Mouse (Mus musculus): Measurements from ENCODE around the gene Grin2a. TPM values are rescaled to one million over a fixed set of nuclear protein-coding genes. Genes with fewer than 3 reads are reported as not detected.

The Grin2a gene
- polyA plus RNA-seq (2012; ENCODE audit: insufficient read depth, insufficient read length, low replicate concordance, missing spikeins) = 36.5 TPM in 1 of 2 replicates, not detected in the other

DNA sequence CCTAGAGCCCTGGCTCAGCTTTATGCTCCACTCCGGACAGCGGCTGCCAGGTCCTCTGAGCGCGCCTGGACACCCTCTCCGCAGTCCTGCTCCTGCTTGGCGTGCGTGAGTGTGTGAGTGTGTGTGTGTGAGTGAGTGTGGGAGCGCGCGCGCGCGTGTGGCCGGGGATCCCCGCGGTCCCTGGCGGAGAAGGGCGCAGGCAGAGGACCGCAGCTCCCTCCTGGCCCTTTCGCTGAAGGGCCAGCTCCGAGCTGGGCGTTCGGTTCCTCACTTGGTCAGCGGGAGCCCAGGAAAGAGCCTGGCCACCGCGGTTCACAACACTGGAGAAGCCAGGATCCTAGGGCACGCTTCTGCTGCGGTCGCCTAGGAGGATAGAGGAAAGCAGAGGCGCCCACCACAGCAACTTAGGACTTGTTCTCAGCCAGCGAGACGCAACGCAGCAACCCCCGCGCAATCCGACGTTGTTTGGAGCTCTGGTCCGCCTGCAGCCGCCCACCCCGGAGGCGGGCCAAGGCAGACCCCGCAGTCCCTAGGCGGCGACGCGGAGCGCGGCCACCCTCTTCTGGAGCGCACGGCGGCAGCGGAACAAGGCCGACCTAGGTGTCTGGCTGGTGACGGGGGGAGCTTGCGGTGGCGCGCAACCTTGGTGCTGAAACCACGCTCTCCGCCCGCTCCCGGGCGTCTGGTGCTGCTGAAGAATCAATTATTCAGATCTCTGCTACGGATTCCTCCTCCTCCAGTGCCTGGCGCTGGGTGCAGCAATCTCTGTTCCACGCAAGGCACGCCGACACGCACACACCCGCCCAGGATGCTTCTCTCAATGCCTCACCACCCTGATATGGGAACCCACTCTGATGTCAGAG lies at the start of gene Grin2a:
Gene Grin2a (minus strand): TSS at position 610 of the 863 bp plus-strand sequence.
- H3K27ac ChIP-seq (ENCODE audit: insufficient read depth, low read depth, low read length) = peak within 1 kb of the TSS; percentile 88
- TF ChIP-seq POLR2A (IDR thresholded peaks at IDR 0.05; ENCODE audit: insufficient read depth, low read depth, low read length) = no peak; the same call in none of the 2 replicates
- no peak for TF ChIP-seq CTCF (IDR thresholded peaks at IDR 0.05; ENCODE audit: insufficient read depth, low read depth, low read length)
- under 1% methylated on average over 69 of the region's 69 CpGs for WGBS
- H3K4me3 ChIP-seq (ENCODE audit: insufficient read depth, low read depth, low read length) = peak within 1 kb of the TSS; percentile 82
- peaks cover 24% of the 10 kb centered on the region for H3K4me1 ChIP-seq (ENCODE audit: control insufficient read depth, insufficient read depth, low read length)

DNA sequence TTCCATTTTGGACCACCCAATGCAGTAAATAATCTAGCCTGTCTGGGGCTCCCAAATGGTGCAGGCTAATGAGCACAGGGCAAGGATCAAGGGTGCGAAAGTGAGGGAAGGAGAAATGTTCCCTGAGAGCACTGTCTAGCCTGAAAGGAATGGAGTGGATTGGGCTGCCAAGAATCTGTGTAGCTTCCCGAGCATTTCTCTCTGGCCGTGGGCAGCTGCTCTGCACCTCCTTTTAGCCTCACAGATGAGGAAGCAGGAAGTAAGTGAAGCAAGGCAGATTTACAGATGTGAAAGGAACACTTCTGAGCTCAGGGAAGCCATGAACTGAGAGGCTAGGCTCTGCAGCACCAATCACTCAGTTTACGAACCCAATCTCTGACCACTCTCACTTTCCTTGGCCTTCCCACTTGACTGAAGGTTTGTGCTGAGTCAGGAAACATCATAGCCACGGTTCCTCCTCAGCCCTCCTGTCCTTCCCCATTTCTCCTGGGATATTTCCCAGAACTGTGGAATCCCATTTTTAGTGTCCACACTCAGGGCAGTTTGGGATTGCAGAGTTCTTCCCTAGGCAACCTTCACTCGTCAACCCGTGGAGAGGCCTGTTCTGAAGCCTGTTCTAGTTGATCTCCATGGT lies 40.3 kb upstream of the Grin2a start:
- Histone ChIP-seq H3K4me1 (ENCODE audit: control insufficient read depth, insufficient read depth, low read length) (peaks cover 13% of the 10 kb centered on the region), H3K4me3 (ENCODE audit: insufficient read depth, low read depth, low read length) (no peak overlapping the region), H3K27ac (ENCODE audit: insufficient read depth, low read depth, low read length) (no peak overlapping the region)
- TF ChIP-seq CTCF (IDR thresholded peaks at IDR 0.05; ENCODE audit: insufficient read depth, low read depth, low read length) (no peak), POLR2A (IDR thresholded peaks at IDR 0.05; ENCODE audit: insufficient read depth, low read depth, low read length) (no peak)
- WGBS = 72% methylated on average over 7 of the region's 7 CpGs

DNA sequence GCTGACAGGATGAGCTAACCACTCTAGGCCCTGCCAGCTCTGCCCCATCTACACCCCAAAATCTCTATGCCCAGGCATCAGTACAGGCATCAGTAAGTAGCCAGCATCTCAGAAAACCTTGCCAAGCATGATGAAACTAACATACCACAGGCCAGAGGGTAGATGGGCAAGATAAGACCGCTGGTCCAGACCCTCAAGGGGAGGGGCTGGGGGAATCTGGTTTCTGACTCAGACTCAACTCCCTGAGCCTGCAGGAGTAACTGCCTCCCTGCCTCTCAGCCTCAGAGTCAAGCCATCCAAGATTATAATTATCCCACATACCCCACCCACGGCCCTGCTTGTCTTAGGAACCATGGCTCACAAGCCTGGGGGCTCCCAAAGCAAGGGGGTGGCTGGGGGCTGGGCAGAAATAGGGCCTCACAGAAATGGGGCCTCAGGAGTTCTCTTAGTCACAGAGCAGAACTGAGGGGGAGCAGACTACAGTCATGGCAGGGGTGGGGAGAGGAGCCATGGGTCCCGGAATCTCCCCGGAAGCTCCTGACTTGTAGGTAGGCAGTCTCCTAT lies 38.1 kb upstream of the Grin2a start:
- H3K27ac ChIP-seq (ENCODE audit: insufficient read depth, low read depth, low read length) = peak overlapping the region; percentile 91
- WGBS = 35% methylated on average over 4 of the region's 4 CpGs
- no peak for TF ChIP-seq POLR2A (IDR thresholded peaks at IDR 0.05; ENCODE audit: insufficient read depth, low read depth, low read length)
- TF ChIP-seq CTCF (IDR thresholded peaks at IDR 0.05; ENCODE audit: insufficient read depth, low read depth, low read length) = no peak
- no peak overlapping the region for H3K4me3 ChIP-seq (ENCODE audit: insufficient read depth, low read depth, low read length)
- H3K4me1 ChIP-seq (ENCODE audit: control insufficient read depth, insufficient read depth, low read length) = peaks cover 13% of the 10 kb centered on the region

DNA sequence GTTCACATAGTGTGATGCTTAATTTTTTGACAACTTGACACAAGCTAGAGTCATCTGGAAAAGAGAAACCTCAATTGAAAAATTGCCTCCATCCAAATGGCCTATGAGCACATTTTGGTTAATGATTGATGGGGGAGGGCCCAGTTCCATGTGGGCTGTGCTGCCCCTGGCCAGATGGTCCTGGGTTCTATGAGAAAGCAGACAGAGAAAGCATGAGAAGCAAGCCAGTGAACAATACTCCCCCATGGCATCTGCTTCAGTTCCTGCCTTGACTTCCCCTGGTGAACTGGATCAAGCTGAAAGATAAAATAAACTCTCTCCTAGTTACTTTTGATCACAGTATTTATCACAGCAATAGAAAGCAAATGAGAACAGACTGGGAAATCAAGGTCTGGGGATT lies 36.5 kb upstream of the Grin2a start:
- Histone ChIP-seq H3K27ac (ENCODE audit: insufficient read depth, low read depth, low read length) (no peak overlapping the region), H3K4me1 (ENCODE audit: control insufficient read depth, insufficient read depth, low read length) (peaks cover 13% of the 10 kb centered on the region), H3K4me3 (ENCODE audit: insufficient read depth, low read depth, low read length) (no peak overlapping the region)
- TF ChIP-seq CTCF (IDR thresholded peaks at IDR 0.05; ENCODE audit: insufficient read depth, low read depth, low read length) (no peak), POLR2A (IDR thresholded peaks at IDR 0.05; ENCODE audit: insufficient read depth, low read depth, low read length) (no peak)

DNA sequence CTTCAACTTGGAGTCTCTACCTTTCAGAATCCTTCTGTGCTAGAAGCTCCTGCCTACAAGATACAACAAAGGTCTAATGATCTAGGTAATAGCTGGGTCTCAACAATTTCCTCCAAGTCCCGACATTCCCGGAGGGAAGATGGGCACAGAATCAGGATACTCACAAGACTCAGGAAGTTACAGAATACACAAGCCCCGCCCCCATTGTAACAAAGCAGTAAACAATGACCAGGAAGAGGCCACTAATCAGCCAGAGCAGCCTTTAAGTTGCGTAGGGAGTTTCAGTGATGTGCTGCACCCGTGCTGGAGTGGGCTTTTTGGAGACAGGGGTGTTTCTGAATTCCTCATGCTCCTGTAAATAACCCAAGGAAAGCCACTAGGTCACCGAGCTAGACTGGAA lies 31.4 kb upstream of the Grin2a start:
- TF ChIP-seq CTCF (IDR thresholded peaks at IDR 0.05; ENCODE audit: insufficient read depth, low read depth, low read length) = no peak
- TF ChIP-seq POLR2A (IDR thresholded peaks at IDR 0.05; ENCODE audit: insufficient read depth, low read depth, low read length) = no peak
- no peak overlapping the region for H3K4me3 ChIP-seq (ENCODE audit: insufficient read depth, low read depth, low read length)
- no peak overlapping the region for H3K27ac ChIP-seq (ENCODE audit: insufficient read depth, low read depth, low read length)
- H3K4me1 ChIP-seq (ENCODE audit: control insufficient read depth, insufficient read depth, low read length) = no peaks in the 10 kb centered on the region
- WGBS = 84% methylated on average over 6 of the region's 6 CpGs

DNA sequence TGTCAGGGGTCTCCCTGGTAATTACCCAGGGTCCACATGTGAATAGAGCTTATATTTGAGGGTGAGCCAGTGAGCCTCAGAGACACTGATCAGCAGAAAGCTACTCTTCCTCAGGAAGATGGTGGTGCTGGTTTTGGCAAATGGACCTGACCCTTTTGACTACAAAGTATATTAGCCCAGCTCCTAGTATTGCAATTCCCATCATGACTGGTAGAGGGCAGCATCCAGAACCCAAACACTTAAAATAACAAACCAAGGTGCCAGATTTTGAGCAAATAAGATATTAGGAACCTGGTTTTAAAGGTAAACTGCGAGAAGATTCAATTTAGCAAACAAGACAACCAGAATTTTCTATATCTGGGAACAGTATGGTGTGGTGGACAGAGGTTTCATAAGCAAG lies 14.4 kb upstream of the Grin2a start:
- no peak overlapping the region for H3K27ac ChIP-seq (ENCODE audit: insufficient read depth, low read depth, low read length)
- WGBS = 66% methylated on average over 1 of the region's 1 CpGs
- H3K4me3 ChIP-seq (ENCODE audit: insufficient read depth, low read depth, low read length) = no peak overlapping the region
- no peak for TF ChIP-seq POLR2A (IDR thresholded peaks at IDR 0.05; ENCODE audit: insufficient read depth, low read depth, low read length)
- H3K4me1 ChIP-seq (ENCODE audit: control insufficient read depth, insufficient read depth, low read length) = no peaks in the 10 kb centered on the region

DNA sequence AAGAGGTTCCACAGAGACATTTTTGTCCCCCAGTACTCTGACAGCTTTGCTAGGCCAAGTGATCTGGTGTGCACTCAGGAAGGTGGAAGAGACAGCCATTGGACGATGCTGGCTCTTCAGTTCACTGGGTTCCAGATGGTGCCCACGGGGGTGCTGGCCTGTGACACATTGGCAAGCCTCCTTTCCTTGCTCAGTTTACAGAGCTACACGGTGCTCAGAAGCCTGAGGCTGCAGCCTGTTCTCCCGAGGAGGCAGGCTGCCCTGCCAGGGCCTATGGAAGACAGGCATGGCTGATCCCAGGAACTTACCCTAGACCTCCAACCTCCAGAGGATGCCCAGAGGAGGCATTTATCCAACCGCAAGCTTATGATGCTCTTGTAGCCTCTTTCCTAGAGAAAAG lies 10.2 kb upstream of the Grin2a start:
- Histone ChIP-seq H3K4me3 (ENCODE audit: insufficient read depth, low read depth, low read length) (no peak overlapping the region), H3K27ac (ENCODE audit: insufficient read depth, low read depth, low read length) (no peak overlapping the region), H3K4me1 (ENCODE audit: control insufficient read depth, insufficient read depth, low read length) (no peaks in the 10 kb centered on the region)
- 77% methylated on average over 5 of the region's 5 CpGs for WGBS
- TF ChIP-seq POLR2A (IDR thresholded peaks at IDR 0.05; ENCODE audit: insufficient read depth, low read depth, low read length) (no peak), CTCF (IDR thresholded peaks at IDR 0.05; ENCODE audit: insufficient read depth, low read depth, low read length) (no peak)

DNA sequence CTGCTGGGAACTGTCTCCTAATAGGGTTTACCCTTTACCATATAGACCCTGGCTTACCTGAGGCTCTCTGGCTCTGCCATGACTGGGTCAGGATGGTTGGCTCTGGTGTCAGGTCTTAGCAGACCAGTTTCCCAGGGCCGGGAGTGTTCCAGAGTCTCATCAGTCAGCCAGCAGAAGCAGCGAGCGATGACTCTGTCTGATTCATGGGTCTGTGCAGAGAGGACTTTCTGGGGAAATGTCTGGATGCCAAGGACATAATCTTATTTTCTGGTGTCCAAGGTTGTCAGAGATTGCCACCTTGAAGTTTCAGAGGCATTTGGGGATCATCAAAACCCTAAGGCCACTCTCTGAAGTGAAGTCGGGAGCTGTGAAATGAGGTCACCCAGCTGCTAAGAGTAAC lies 8.7 kb upstream of the Grin2a start:
- no peaks in the 10 kb centered on the region for H3K4me1 ChIP-seq (ENCODE audit: control insufficient read depth, insufficient read depth, low read length)
- TF ChIP-seq CTCF (IDR thresholded peaks at IDR 0.05; ENCODE audit: insufficient read depth, low read depth, low read length) (no peak), POLR2A (IDR thresholded peaks at IDR 0.05; ENCODE audit: insufficient read depth, low read depth, low read length) (no peak)
- no peak overlapping the region for H3K4me3 ChIP-seq (ENCODE audit: insufficient read depth, low read depth, low read length)
- WGBS = 88% methylated on average over 4 of the region's 4 CpGs
- no peak overlapping the region for H3K27ac ChIP-seq (ENCODE audit: insufficient read depth, low read depth, low read length)

DNA sequence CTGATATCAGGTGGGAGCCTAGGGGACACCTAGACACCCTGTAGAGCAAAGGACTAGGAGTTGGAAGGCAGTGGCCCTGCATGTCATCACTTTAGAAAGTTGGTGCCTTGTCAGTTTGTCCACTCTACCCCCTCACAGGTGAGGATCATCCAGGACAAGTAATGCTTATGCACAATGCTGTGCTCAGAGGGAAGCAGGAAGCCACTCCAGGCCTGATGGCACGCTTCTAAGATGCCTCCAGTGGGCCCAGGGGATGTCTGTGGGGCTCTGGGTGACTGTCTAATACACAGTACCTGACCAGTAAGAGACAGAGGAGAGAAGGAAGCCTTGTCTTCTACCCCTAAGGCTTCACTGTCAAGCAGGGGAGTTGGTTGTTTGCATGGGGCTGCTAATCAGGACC lies 7.6 kb upstream of the Grin2a start:
- H3K27ac ChIP-seq (ENCODE audit: insufficient read depth, low read depth, low read length) = no peak overlapping the region
- no peak overlapping the region for H3K4me3 ChIP-seq (ENCODE audit: insufficient read depth, low read depth, low read length)
- TF ChIP-seq CTCF (IDR thresholded peaks at IDR 0.05; ENCODE audit: insufficient read depth, low read depth, low read length) = no peak
- no peak for TF ChIP-seq POLR2A (IDR thresholded peaks at IDR 0.05; ENCODE audit: insufficient read depth, low read depth, low read length)
- 75% methylated on average over 1 of the region's 1 CpGs for WGBS
- no peaks in the 10 kb centered on the region for H3K4me1 ChIP-seq (ENCODE audit: control insufficient read depth, insufficient read depth, low read length)

All from olfactory bulb, adult 2 months (tissue).